Mouse (Mus musculus): Measurements from ENCODE around the gene Dcbld2. TPM values are rescaled to one million over a fixed set of nuclear protein-coding genes. Genes with fewer than 3 reads are reported as not detected.

Dcbld2 gene
- polyA plus RNA-seq, 1 experiment from 2014 or later, result 19.2 TPM

DNA sequence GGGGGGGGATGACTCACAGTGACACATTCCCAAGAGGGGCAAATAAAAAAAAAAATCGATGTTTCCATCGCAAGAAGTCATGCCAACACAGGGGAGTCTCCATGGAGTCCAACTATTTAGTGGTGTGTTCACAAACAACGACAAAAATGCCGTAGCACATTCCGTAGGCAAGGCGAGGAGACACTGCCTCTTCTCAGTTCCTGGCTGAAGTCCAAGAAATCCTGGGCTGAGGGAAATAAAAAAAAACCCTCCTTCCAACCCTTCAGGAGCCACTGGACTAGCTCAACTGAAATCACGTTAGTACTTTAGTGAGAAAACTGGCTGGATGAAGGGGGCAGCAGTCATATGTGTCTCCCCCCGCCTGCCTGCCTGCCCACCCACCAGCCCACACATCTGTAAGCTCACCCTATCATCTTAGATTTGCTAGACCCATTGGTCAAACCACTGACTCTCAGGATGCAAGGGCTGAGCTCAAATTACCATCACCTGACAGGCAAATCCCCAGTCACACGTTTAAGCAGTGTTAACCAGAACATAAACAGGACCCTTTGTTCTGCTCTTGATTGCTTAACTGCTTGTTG lies 104.0 kb downstream of the Dcbld2 start:
- no peak overlapping the region for H3K4me2 ChIP-seq (ENCODE audit: low read depth)
- WGBS, result 56% methylated on average over 9 of the region's 9 CpGs
- no peak overlapping the region for H3K9ac ChIP-seq (ENCODE audit: low read length)
- H3K27me3 ChIP-seq (ENCODE audit: control insufficient read depth, insufficient read depth, low read length), result no peaks in the 10 kb centered on the region
- no peak overlapping the region for H3K27ac ChIP-seq (ENCODE audit: low read depth, low read length)
- ATAC-seq (ENCODE audit: insufficient read depth, low FRiP score, low TSS enrichment), result no peak
- H3K9me3 ChIP-seq (ENCODE audit: control insufficient read depth, low read length), result no peaks in the 10 kb centered on the region
- no peaks in the 10 kb centered on the region for H3K36me3 ChIP-seq (ENCODE audit: control insufficient read depth, insufficient read depth, low read length)
- H3K4me3 ChIP-seq (ENCODE audit: low read depth, low read length), result no peak overlapping the region
- 0 out of 2 replicates have a peak, but pooled peaks cover 2% of the 10 kb centered on the region for H3K4me1 ChIP-seq (ENCODE audit: control insufficient read depth, insufficient read depth, low read length)
- peak; percentile 19 for DNase-seq (ENCODE audit: low spot score)

DNA sequence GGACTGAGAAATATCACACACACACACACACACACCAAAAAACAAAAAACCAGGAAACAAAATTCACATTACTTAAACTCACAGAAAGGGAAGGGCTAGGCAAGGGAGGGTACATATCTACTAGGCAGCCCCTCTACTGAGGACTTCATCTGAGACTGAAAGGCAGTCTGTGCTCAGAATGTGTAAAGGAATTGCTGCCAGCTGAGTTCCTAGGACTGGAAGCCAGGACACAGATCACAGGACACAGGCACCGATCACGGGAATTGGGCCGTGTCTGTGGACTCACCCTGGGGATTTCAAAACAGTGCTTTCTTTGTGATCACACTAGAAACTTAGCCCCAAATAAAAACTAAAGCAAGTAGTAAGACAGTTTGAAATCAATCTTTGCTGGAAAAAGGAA lies 104.6 kb downstream of the Dcbld2 start:
- no peak overlapping the region for H3K9ac ChIP-seq (ENCODE audit: low read length)
- H3K27me3 ChIP-seq (ENCODE audit: control insufficient read depth, insufficient read depth, low read length), result no peaks in the 10 kb centered on the region
- no peak overlapping the region for H3K4me3 ChIP-seq (ENCODE audit: low read depth, low read length)
- H3K4me1 ChIP-seq (ENCODE audit: control insufficient read depth, insufficient read depth, low read length), result 0 out of 2 replicates have a peak, but pooled peaks cover 2% of the 10 kb centered on the region
- DNase-seq (ENCODE audit: low spot score) (no peak), ATAC-seq (ENCODE audit: insufficient read depth, low FRiP score, low TSS enrichment) (no peak)
- no peaks in the 10 kb centered on the region for H3K36me3 ChIP-seq (ENCODE audit: control insufficient read depth, insufficient read depth, low read length)
- 49% methylated on average over 3 of the region's 3 CpGs for WGBS
- no peak overlapping the region for H3K4me2 ChIP-seq (ENCODE audit: low read depth)
- H3K27ac ChIP-seq (ENCODE audit: low read depth, low read length), result no peak overlapping the region
- H3K9me3 ChIP-seq (ENCODE audit: control insufficient read depth, low read length), result no peaks in the 10 kb centered on the region

DNA sequence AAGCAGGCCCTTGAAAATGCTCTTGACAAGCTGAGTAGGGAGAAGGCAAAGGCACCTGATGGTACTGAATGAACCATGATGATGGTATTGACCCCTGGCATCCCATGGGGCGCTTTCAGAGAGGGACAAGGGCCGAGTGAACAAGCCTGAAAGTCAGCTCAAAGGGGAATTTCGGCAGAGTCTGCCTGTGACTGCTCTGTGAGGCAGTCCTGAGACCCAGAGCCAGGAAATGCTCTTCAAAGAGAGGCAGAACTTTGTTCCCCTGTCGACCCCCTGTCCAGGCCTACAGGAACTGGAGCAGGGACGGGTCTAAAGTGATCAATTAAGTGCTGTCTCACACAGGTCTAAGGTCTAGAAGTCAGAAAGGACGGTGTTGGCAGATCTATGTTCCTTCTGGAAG lies 105.5 kb downstream of the Dcbld2 start:
- no peak for ATAC-seq (ENCODE audit: insufficient read depth, low FRiP score, low TSS enrichment)
- 32% methylated on average over 6 of the region's 6 CpGs for WGBS
- no peak overlapping the region for H3K27ac ChIP-seq (ENCODE audit: low read depth, low read length)

DNA sequence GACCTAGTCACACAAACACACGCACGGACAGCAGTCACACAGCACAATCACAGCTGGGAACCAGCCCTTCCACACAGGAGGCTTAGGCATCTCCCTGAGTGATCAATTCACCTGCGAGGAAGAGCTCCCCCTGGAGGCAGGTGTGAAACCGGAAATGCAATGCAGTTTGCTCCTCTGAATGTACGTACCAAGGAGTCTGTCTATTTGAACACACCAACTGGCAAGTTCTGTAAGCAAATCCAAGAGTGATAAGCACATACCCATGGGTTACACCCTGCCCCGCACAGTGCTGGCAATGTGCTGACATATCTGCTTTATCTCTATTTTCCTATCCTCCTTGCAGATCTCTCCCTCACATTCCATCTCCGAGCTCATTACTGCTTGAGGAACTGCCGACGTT lies 106.3 kb downstream of the Dcbld2 start:
- Histone ChIP-seq H3K4me3 (ENCODE audit: low read depth, low read length) (no peak overlapping the region), H3K9ac (ENCODE audit: low read length) (no peak overlapping the region), H3K36me3 (ENCODE audit: control insufficient read depth, insufficient read depth, low read length) (no peaks in the 10 kb centered on the region), H3K27ac (ENCODE audit: low read depth, low read length) (no peak overlapping the region), H3K9me3 (ENCODE audit: control insufficient read depth, low read length) (no peaks in the 10 kb centered on the region), H3K4me1 (ENCODE audit: control insufficient read depth, insufficient read depth, low read length) (0 out of 2 replicates have a peak, but pooled peaks cover 2% of the 10 kb centered on the region), H3K27me3 (ENCODE audit: control insufficient read depth, insufficient read depth, low read length) (no peaks in the 10 kb centered on the region), H3K4me2 (ENCODE audit: low read depth) (no peak overlapping the region)
- WGBS, result 92% methylated on average over 9 of the region's 9 CpGs
- no peak for ATAC-seq (ENCODE audit: insufficient read depth, low FRiP score, low TSS enrichment)
- DNase-seq (ENCODE audit: low spot score), result no peak

More for the DNA sequence above, 105.5 kb downstream of the Dcbld2 start:
- Histone ChIP-seq H3K4me1 (ENCODE audit: control insufficient read depth, insufficient read depth, low read length) (0 out of 2 replicates have a peak, but pooled peaks cover 2% of the 10 kb centered on the region), H3K4me3 (ENCODE audit: low read depth, low read length) (no peak overlapping the region), H3K9ac (ENCODE audit: low read length) (no peak overlapping the region), H3K27me3 (ENCODE audit: control insufficient read depth, insufficient read depth, low read length) (no peaks in the 10 kb centered on the region), H3K36me3 (ENCODE audit: control insufficient read depth, insufficient read depth, low read length) (no peaks in the 10 kb centered on the region), H3K4me2 (ENCODE audit: low read depth) (no peak overlapping the region), H3K9me3 (ENCODE audit: control insufficient read depth, low read length) (no peaks in the 10 kb centered on the region)
- no peak for DNase-seq (ENCODE audit: low spot score)

DNA sequence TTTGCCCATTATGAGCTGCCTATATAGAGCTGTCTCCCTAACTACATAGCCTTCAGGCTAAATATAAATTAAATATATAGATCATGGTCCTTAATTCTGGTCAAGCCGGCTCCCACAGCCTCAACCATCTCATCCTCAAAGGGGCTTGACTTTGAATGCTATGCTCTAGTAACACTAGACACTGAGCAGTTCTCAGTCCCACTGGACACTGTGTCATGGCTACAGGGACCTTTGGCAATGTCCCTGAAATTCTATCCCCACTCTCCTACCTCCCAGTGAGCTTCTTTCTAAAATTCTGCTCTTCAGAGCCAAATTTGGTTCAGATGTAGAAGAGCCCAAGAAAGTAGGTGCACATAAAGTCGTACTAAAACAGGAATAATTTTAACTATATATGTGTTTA lies 107.9 kb downstream of the Dcbld2 start:
- Histone ChIP-seq H3K27ac (ENCODE audit: low read depth, low read length) (no peak overlapping the region), H3K4me3 (ENCODE audit: low read depth, low read length) (no peak overlapping the region), H3K36me3 (ENCODE audit: control insufficient read depth, insufficient read depth, low read length) (no peaks in the 10 kb centered on the region), H3K4me1 (ENCODE audit: control insufficient read depth, insufficient read depth, low read length) (0 out of 2 replicates have a peak, but pooled peaks cover 2% of the 10 kb centered on the region), H3K4me2 (ENCODE audit: low read depth) (no peak overlapping the region), H3K9me3 (ENCODE audit: control insufficient read depth, low read length) (no peaks in the 10 kb centered on the region), H3K27me3 (ENCODE audit: control insufficient read depth, insufficient read depth, low read length) (no peaks in the 10 kb centered on the region), H3K9ac (ENCODE audit: low read length) (no peak overlapping the region)
- ATAC-seq (ENCODE audit: insufficient read depth, low FRiP score, low TSS enrichment) (no peak), DNase-seq (ENCODE audit: low spot score) (no peak)
- WGBS, result 89% methylated on average over 2 of the region's 2 CpGs

DNA sequence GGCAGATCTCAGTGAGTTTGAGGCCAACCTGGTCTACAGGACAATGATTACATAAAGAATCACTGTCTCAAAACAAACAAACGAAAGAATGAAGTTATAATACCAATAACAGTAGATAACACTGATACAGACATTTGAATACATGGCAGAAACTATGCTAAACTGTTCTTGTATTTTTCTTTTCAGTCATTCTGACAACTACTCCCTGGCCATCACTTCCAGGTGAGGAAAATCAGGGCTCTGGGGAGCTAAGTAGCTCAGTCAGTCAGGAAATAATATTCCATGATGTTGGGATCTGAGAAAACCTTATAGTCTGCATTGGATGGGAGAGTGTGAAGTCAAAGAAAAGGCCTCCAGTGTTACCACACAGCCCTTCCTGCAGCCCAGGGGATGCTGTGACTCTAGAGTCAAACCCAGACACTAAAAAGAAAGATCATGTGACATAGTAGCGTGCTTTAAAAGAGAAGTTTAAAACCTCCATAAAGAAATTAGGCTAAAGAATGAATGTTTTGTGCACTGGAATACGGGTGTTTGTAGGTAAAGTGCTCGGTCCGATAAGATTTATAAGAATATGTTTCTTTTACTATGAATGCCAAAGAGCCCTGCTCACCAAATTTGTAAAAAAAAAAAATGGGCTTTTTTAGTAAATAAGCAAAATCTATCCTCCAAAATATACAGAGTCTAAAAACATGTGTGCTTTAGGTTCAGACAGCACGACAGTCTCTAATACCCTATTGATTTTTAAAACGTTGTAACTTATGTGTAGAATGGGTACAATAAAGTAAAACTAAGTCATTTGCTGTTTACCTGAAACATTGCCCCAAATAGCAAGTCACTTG lies 108.9 kb downstream of the Dcbld2 start:
- Histone ChIP-seq H3K4me3 (ENCODE audit: low read depth, low read length) (no peak overlapping the region), H3K4me1 (ENCODE audit: control insufficient read depth, insufficient read depth, low read length) (0 out of 2 replicates have a peak, but pooled peaks cover 2% of the 10 kb centered on the region), H3K36me3 (ENCODE audit: control insufficient read depth, insufficient read depth, low read length) (no peaks in the 10 kb centered on the region), H3K9me3 (ENCODE audit: control insufficient read depth, low read length) (no peaks in the 10 kb centered on the region), H3K27me3 (ENCODE audit: control insufficient read depth, insufficient read depth, low read length) (no peaks in the 10 kb centered on the region), H3K27ac (ENCODE audit: low read depth, low read length) (no peak overlapping the region), H3K9ac (ENCODE audit: low read length) (no peak overlapping the region), H3K4me2 (ENCODE audit: low read depth) (no peak overlapping the region)
- DNase-seq (ENCODE audit: low spot score) (no peak), ATAC-seq (ENCODE audit: insufficient read depth, low FRiP score, low TSS enrichment) (no peak)
- 86% methylated on average over 7 of the region's 7 CpGs for WGBS

Other genes with a start within 250 kb of the Dcbld2 start
- 6.4 and 8.2 TPM in 2 replicates for gene St3gal6, start 115.8 kb downstream of the Dcbld2 start, polyA plus RNA-seq (2014; fragmentation: Nextera tagmentation; extraction: Ambion mirVana)
- not detected in 2 replicates for gene Gm813, start 208.5 kb downstream of the Dcbld2 start, polyA plus RNA-seq (2014; fragmentation: Nextera tagmentation; extraction: Ambion mirVana)
- gene E330017A01Rik, start 230.3 kb downstream of the Dcbld2 start, polyA plus RNA-seq (2014; fragmentation: Nextera tagmentation; extraction: Ambion mirVana), result not detected in 2 replicates

Measured in neural tube, embryonic 11.5 days (tissue).